Mouse (Mus musculus) c-Kit-positive CD71-positive TER-119-negative erythroid progenitor cells, embryonic 14.5 days (primary cell): Measurements from ENCODE around the gene Tcf7l1.

ENCODE experiments used
- DNase-seq: peaks from one replicate; pipeline ENCODE4 v3.0.0-alpha.2; 2013; ENCODE audit warnings: low read depth

Tcf7l1 gene

DNA sequence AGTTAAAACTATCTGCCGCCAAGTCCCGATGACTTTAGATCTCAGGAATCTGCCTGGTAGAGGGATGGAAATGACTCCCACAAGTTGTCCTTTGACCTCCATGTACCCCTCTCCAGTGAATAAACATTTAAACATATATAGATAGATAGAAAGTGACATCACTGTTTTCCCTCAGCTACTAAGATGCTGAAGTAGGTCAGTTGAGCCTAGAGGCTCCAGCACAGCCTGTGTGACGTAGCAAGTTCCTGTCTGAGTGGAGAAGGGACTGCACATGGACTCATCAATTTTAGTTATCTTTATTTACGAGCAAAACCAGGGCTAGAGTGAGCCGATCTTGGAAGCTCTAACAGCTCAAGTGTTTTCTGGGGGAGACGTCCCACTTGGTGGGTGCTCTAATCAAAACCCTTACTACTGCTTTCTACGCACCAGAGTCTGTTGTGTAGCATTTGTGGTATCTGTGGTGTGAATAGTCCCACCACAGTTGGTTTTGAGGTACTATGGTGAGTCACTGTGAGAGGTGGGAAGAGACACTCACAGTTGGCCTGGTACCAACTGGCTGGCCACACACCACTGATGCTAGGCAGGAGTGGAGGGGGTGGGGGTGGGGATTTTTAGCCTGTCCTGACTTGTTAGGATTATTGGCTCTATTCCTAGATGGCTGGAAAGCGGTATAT, 129.2 kb downstream of the Tcf7l1 start:
- DNase-seq = no peak

DNA sequence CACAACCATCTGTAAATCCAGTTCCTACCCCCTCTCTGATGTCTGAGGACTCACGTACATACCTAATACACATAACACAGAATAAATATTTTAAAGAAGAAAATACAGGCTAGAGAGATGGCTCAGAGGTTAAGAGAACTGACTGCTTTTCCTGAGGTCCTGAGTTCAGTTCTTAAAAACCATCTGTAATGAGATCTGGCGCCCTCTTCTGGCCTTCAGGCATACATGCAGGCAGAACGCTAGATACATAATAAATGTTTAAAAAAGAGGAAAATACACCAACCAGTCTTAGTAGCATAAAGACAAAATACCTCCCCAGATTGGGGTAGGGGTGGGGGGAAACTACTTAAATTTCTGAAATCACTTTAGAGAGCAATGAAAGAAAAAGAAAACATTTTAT, 131.0 kb downstream of the Tcf7l1 start:
- DNase-seq = peak; percentile 40

DNA sequence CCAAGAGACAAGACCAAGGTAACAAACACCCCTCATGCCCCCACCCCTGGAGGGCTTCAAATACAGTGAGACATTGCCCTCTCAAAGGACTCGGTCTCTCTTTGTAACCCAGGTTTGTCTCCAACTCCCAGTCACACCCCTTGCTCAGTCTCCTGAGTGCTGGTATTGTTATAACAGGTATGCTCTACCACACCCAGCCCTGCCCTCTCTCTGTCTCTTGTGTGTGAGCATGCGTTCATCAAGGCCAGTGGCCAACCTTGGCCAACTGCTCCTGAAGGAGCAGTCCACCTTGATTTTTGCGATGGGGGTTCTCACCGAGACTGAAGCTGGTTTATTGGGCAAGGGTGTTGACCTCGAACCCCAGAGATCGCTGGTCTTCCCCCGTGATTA, 133.0 kb downstream of the Tcf7l1 start:
- DNase-seq = no peak

DNA sequence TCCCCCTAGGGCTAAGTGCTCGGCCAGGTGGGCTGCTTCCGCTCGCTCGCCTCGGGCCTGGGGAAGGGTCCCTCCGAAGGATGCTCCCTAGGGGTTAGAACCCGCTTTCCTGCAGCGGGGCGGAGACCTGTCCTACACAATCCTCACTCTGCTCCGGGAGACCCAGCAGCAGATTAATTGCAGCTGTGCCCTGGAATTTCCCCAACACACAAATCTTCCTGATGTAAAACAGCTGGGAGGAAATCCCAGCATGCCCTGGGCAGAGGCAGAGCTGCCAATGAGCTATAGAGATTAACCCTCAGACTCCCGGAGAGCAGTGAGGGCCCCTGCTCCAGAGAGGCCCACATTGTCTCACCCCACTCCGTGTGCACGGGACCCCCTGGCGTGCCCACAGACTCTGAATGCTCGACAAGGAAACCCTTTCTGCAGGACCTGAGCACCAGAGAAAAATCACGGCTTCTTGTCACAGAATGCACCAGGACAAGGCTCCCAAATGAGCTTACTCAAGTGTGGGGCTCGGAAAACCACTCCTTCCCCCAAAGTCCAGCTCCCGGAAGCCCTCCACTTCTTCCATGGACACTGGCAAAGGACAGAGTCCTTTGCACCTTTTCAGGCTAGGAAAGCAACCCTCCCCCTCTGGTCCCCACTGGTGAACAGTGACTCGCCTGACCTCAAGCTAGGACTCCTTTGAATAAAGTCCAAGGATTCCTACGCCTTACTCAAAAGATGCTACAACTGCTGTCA, 133.6 kb downstream of the Tcf7l1 start:
- DNase-seq = no peak

DNA sequence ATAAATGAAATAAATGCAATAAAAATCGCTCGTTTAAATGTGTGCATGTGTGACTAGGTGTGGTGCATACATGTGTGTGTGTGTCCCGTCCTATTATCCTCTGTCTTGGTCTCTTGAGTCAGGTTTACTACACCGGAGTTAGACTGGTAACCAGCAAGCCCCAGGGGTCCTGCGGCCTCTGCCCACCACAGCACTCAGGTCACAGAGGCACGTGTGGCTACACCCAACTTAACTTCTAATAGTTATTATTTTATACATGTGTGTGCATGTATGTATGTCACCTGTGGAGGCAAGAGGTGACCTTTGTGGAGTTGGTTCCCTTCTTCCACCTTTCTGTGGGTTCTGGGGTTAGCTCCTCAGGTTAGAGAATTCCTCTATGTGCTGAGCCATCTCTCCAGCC, 134.7 kb downstream of the Tcf7l1 start:
- DNase-seq = no peak

DNA sequence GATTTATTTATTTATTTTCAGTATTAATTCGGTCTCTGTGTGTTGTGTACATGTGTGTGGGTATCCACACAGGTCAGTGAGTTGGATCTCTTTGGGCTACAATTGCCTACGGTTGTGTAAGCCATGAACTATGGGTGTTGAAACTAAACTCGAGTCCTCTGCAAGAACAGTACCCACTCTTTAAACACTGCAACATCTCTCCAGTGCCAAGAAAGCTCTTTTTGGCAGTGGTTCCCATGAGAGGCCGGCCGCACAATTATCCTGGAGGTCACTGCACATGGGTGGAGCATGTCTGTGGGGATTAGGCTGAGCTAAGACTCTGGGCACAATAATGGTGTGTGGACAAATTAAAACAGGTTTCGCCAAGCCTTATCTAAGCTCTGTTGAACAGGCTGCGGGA, 135.6 kb downstream of the Tcf7l1 start:
- DNase-seq = no peak

DNA sequence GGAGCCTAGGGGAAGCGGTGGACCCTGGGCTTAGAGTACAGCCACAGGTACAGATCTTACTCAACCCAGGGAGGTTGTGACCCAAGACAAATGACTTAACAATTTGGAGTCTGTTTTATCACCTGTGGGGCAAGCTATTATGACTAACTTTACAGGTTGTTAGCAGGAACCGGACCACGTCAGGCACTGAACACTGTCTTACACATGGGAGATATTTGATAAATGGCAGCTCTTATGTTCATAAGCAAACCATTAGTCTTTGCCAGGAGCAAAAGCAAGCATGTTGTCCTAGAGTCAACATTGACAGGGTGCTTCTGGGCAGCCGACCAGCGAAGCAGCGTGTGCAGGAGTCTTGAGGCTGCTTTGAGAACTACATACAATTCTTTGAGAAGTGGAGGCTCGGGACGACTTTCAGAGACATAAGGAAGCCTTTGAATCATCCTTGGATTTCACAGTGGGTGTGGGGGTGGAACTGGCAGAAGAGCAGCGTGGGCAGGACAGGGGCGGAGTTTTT, 138.7 kb downstream of the Tcf7l1 start:
- no peak for DNase-seq

DNA sequence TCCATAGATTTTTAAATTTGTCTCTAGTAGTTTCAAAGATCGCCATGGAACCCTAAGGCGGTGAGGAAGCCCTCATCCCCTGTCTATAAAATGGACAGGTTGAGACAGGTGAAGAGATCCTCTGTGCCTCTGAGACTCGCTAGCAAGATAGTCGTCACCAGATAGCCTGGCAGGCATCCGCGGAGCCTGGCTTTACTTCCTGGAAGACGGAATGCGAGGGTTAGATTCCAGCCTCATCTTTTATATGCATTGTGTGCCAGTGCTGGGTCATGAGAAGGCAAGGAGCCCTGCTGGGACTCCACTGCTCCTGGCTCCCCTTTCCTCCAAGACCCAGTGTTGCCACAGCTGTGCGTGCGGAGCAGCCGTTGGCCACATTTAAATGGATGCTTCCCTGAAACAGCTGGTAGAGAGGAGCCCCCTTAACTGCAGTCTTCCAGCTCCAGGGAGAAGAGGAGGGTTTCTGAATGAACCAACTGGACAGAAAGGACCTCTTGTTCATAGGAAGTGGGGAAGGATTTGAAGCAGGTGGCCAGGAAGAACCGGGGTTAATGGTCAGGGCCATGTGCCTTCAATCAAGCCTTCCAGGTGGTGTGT, 141.0 kb downstream of the Tcf7l1 start:
- DNase-seq = no peak

DNA sequence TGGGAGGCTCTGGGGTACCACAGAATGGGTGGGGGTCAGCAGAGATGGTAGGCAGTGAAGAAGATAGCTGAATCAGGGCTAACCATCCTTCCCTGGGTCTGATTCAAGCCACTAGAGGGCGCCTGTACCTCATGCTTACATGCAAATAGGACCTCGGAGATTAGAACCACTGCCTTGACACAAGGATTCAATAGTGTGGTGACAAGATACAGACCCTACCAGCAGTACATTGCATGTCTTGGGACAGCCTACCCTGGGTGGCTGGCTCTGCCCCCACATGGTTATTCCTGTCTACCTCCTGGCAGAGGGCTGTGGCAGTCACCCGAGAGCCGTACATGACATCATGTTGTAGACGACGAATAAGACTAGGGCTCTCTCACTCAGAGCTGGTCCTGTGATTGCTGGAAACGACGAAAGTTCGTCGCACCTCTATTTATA, 141.7 kb downstream of the Tcf7l1 start:
- peak; percentile 30 for DNase-seq

DNA sequence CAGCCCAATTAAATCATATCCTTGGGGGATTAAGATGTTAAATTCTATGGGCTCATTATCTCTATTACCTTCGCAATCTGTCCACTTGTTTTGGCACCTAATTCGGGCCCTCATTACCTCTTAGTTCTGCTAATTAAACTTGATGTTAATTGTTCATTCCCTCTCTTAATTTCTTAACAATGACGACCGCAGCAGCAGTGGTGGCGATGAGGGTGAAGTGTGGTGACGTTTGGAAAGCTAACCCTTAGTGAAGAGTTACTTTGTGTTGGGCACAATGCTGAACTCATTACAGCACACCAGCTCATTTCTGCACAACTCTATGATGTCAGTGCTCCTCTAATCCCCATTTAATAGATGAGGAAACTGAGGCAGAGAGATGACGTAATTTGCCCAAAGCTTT, 143.7 kb downstream of the Tcf7l1 start:
- DNase-seq = no peak

DNA sequence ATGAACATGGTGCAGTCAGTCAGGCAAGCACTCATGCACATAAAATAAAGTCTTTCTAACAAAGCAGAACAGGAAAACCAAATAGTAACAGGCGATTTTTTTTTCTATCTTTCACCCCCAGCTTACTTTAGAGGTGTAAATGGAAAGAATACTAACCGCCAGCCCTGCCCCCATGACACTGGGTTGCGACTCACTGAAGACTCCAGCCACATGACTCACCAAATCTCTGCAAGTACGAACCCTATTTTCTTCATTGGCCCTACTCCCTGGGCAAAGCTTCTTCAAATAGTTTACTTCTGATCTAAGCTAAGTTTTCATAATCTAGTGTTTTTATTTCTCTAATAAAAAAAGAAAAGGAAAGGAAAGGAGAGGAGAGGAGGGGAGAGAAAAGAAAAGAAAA, 144.5 kb downstream of the Tcf7l1 start:
- no peak for DNase-seq

DNA sequence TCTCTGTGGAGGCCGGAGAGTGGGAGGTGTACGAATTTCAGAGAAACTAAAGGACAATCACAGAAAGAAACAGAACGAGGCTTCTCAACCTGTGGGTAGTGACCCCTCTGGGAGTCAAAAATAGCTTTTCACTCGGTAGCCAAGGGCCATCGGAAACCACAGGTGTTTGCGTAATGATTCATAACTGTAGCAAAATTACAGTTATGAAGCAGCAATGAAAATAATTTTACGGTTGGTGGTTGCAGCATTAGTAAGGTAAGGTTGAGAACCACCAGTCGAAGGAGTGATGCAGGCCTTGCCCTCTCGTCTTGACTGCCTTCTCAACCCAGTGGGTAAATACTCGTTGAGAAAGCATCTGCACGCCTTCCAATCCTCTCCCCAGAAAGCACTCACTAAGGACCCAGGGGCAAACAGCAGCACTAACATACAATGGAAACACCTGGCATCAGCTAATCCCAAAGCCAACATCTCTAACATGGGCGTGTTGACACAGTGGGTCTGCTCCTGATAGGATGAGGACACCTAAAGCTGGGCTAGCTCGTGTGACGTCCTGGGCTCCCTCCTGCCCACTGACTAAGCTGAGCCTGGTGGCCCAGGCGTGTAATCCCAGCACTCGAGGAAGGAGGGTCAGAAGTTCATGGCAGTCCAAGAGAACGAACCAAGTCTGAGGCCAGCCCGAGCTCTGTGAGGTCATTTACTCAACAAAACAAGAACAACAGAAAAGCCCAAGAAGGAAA, 147.7 kb downstream of the Tcf7l1 start:
- DNase-seq = no peak

DNA sequence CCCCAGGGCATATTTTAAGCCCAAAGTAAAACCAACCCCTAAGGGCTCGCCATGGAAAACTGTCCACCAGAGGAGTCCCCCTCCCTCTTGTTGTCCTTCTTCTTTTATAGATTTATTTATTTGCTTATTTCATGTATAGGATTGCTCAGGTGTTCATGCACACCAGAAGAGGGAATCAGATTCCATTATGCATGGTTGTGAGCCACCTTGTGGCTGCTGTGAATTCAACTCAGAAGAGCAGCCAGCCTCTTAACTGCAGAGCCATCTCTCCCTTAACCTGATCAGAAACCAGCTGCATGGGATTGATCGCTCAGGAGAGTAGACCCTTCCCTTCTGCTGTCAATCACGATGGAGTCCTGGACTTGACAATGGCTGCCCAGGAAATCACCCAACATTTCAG, 152.1 kb downstream of the Tcf7l1 start:
- no peak for DNase-seq

DNA sequence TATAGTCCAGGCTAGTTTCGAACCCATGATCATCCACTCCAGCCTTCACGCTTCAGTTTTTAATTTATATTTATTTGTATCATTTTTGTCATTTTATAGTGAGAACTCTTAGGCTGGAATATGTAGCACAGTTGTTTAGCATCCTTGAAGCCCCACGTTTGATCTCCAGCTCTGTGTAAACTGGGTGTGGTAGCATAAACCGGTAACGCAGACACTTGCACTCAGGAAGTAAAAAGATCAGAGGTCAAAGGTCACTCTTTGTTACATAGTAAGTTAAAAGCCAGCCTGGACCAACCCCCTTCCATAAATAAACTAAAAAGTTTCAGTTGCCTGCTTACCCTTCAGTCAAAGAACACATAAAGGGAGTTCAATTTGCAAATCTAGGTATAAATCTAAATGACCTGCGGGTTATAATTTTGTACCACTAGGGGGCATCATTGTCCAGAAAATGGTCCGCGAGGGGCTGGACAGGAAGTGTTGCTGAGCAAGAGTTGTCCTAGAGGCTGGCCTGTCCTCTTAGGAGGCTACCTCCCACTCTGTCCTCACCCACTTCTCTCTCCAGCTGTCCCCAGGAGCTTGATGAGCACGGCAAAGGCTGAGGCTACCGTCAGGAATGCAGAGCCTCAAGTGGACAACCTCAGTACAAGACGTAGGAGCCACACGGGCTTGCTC, 153.2 kb downstream of the Tcf7l1 start:
- DNase-seq = no peak

DNA sequence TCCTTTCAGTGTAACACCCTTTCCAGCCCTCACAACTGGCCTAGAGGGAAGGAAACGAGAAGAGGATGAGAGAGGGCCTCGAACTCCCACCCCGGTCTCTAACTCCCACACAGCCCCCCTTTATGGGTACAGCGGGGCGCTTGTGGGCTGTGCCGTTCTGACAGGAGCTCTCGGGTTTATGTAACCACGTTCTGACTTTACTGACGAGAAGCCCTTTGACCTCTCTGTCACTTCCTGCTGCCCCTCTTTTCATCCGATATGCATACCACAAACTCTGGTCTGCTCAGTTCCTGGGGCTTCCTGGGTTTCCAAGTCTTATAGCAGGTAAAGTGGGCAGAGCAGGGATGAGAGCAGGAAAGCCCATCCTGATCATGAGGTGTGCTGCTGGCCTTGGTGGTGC, 154.7 kb downstream of the Tcf7l1 start:
- no peak for DNase-seq

DNA sequence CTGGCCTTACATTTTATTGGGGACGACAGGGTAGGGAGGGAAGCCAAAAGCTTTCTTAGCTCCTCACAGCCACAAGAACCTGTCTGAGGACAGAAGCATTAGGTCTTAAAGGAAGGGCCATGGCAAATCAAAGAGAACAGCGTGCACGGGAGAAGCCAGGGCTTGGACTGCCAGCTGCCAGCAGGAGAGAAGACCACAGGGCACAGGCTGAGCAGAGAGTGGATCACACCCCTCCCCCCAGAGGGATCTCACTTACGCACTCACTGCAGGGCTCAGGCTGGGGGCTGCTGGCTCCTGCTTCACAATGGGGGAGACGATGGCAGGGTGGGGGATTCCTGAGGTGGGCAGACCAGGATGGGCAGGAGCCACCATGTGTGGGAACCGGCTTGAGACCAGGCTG, 157.4 kb downstream of the Tcf7l1 start:
- DNase-seq = no peak

DNA sequence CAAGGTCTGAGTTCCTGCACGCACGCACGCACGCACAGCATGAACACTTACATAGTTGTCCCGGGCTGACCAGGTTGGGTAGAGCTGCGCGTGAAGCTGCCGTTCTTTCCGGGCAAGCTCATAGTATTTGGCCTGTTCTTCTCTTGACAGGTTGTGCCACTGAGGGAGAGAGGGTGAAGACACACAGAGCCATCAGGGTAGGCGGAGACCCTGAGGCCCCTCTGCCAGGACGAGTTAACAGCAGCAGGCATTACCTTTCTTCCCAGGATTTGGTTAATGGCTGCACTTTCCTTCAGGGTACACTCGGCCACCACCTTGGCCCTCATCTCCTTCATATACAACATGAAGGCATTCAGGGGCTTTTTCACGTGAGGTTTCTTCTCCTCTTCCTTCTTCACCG, 158.1 kb downstream of the Tcf7l1 start:
- no peak for DNase-seq

DNA sequence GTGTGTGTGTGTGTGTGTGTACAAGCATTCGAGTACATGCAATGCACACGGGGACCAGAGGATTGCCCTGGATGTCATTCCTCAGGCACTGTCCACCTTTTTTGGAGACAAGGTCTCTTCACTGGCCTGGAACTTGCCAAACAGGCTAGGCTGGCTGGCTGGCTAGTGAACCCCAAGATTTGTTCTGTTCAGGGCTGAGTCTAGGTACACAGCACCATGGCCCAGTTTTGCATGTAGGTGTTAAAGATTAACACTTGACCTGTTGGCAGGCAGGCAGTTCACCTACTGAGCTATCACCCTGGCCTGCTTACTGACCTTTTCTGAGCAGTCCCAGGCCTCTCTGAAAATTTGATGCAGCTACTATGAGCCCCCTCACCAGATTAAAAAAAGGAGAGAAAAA, 158.7 kb downstream of the Tcf7l1 start:
- DNase-seq = no peak

DNA sequence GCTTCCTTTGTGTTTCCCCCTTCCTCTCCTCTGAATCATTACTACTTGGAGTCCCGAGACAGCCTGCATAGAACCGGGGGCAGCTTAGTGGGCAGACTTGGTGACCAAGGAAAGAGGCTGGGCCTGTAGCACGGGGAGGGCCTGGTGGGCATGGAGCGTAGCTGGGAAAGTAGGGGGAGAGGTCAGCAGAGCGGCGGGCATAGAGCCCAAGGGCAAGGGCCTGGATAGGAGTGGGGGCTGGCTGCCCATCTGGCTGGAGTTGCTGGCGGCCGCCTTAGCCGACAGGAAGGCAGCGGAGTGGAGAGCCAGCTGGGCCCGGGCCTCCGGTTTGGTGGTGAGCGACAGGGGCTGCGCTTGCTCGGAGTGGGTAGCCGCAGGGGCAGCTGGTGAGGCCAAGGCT, 161.8 kb downstream of the Tcf7l1 start:
- no peak for DNase-seq

DNA sequence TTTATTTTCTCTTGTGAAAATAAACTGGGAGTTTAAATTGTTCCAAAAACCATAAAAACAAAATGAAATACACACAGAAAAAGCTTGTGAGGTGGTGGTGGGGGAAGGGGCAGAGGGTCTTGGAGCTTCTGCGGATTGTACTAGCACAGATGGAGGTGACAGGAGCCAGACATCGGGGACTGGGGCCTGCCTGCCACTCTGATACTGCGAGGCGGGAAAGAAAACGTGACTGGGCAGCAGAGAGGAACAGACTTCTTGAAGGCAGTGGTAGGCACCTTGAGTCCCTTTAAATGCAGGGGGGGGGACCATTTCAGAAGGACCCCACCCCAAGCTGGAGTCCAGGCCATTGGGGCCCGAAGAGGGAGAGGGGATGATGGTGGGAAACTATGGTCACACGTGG, 162.7 kb downstream of the Tcf7l1 start:
- no peak for DNase-seq

DNA sequence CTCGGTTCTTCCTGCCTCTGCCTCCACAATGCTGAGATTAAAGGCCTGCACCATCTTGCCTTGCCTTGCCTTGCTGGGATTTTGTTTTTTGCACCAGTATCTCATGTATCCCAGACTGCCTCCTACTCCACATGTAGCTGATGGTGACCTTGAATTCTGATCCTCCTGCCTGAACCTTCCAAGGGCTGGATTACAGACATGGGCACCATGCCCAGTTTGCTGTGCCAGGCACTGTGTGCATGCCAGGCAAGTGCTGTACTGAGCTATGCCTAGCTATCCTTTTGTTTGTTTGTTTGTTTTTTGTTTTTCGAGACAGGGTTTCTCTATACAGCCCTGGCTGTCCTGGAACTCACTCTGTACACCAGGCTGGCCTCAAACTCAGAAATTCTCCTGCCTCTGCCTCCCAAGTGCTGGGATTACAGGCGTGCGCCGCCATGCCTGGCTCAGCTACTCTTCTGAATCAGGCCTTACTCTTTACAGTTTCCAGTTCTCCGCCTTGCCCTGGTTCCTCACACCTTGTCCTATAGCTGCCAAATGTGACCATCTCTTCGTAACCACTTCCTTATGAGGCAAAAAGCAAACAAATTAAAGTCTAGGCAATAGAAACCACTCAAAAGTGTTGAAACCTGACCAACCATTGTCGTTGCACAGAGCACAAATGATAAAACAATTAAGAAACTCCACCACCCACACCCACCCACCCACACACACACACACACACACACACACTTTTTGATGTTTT, 165.2 kb downstream of the Tcf7l1 start:
- no peak for DNase-seq
